Mouse (Mus musculus): Measurements from ENCODE around the gene Olfr560.

The Olfr560 gene

GRCm38 (mm10) chr7:102759266-102759665 lies at the start of gene Olfr560, which contains the start of gene Olfr78:
Gene Olfr560, minus strand, starts transcription at chr7:102759366.
Gene Olfr78, minus strand, starts transcription at chr7:102759471.
- no peak for DNase-seq (ENCODE audit: low spot score in 2 of 2)

- no peak for DNase-seq (ENCODE audit: low spot score in 2 of 2)
Observed at GRCm38 (mm10) chr7:102803180-102803579, 44.0 kb upstream of the Olfr560 start, which contains the start of gene Olfr564. Gene Olfr564, plus strand, starts transcription at chr7:102803480.

DNA sequence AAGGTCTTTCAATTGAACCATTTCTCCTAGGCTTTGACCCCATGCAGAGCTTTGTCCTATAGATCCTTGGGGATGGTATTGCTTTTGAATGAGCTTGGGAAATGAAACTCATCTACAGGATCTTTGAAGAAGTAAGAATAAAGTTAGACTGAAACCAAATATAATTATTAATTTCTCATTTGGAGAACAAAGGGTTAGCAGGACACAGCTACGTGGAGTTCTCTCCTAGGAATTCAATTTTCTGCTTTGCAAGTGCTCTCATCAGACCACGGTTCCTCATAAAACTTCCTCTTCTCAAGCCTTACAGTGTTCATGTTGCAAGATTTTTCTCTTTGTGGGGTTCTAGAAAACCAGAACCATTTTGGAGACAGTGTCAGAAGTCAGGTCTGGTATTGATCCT lies 11.8 kb upstream of the Olfr560 start, which contains the start of gene Olfr561:
Gene Olfr561, plus strand, starts transcription at position 301 of the 400 bp plus-strand sequence.
- no peak for DNase-seq (ENCODE audit: low spot score in 2 of 2)

DNA sequence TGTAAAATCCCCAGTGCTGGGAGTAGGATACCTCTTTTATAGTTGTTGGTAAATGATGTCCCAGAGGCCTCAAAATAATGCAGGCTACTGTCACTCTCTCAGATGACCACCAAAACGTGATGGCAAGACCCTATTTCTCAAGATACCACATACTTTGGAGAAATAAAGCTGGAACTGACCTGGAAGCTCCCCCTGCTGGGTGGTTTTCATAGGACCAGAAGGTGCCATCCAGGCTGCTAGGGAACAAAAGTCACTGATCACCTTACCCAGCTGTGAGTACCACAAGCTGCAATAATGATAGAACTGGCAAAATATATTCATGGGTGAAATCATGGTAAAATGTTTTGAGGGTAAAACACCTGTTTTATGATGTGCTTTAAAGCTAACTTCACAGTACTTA lies 7.1 kb downstream of the Olfr560 start:
- no peak for DNase-seq (ENCODE audit: low spot score in 2 of 2)

DNA sequence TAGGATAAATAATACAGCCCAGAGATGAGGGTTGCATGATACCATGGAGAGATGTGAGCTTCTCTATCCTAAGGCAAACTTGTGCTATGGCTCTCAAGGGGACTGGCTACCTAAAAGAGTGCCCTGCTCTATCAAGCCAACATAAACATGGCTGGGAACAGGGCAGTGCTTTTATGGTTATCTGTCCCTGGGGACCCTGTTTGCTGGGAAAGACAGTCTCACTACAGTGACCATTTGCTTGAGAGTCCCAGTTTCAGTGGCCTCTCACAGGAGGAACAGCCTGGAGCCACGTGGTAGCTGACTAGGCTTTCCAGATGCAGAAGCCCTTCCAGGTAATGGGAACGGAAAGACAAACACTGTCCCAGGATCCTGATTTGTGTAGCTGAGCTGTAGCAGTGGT lies 21.5 kb downstream of the Olfr560 start:
- no peak for DNase-seq (ENCODE audit: low spot score in 2 of 2)

DNA sequence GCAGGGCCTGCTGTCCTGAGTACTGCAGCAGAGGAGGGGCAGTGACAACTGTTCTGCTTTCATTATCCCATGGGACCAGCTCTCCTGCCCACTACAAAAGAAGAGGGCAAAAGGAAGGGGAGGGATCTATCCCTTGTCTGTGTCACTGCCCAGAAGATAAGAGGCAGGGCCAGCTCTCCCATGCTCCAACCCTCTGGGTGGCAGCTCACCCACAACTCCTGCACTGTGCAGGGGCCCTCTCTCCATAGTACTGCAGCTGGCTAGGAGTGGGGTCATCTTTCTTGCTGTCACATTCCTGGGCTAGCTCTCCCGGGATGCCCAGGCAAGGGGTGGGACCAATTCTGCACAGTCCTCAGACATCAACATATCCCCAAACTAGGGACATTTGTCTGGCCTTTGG lies 25.4 kb downstream of the Olfr560 start:
- DNase-seq (ENCODE audit: low spot score in 2 of 2), result no peak

DNA sequence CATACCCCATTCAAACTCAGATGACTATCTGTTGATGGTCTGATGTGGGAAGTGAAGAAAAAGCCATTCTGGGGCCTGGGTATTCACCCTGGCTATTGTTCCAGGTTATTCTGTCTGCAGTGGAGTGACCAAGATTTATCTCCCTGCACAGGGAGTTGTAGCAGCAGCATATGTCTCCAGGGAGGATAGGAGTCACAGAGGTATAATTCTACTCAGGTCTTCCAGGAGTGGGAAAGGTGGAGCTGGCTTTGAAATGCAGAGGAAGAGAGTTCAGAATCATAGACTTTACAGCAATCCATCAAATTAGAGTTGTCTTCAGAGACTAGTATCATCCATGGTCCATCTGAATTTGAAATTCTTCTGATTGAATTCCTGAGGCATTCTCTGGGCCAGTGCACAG lies 31.8 kb downstream of the Olfr560 start, which contains the start of gene Olfr559:
Gene Olfr559, minus strand, starts transcription at position 101 of the 400 bp plus-strand sequence.
- no peak for DNase-seq (ENCODE audit: low spot score in 2 of 2)

- DNase-seq (ENCODE audit: low spot score in 2 of 2), result no peak
Observed at GRCm38 (mm10) chr7:102718970-102719369, 40.2 kb downstream of the Olfr560 start, which contains the start of gene Olfr33. Gene Olfr33, minus strand, starts transcription at chr7:102719070.

- no peak for DNase-seq (ENCODE audit: low spot score in 2 of 2)
Observed at GRCm38 (mm10) chr7:102701915-102702314, 57.3 kb downstream of the Olfr560 start, which contains the start of gene Olfr558. Gene Olfr558, plus strand, starts transcription at chr7:102702215.
